Mouse (Mus musculus) hindbrain, embryonic 13.5 days (tissue): ENCODE measurements around the gene Anapc5. TPM values are rescaled to one million over a fixed set of nuclear protein-coding genes. Genes with fewer than 3 reads are reported as not detected.

Source experiments
- ATAC-seq: fragments of 200-750 bp; cut with Nextera tagmentation; 2 replicates; pipeline ENCODE4 v1.8.0; 2017; ENCODE audit warnings: moderate TSS enrichment; ENCODE audit not compliant: low FRiP score
- H3K27ac ChIP-seq: fragments of 300-500 bp; sonication (generic); 2 replicates; pipeline ENCODE4 v1.5.1; 2015; ENCODE audit warnings: inconsistent platforms, mild to moderate bottlenecking, moderate library complexity
- H3K27me3 ChIP-seq: fragments of 300-500 bp; sonication (generic); 2 replicates; pipeline ENCODE4 v1.6.1; 2015; ENCODE audit warnings: mild to moderate bottlenecking, inconsistent platforms
- H3K36me3 ChIP-seq: fragments of 300-500 bp; sonication (generic); 2 replicates; pipeline ENCODE4 v1.6.1; 2015; ENCODE audit warnings: mild to moderate bottlenecking, inconsistent platforms
- H3K4me1 ChIP-seq: fragments of 300-500 bp; sonication (generic); replicated peaks from 2 replicates; pipeline ENCODE4 v1.6.1; 2015; ENCODE audit warnings: inconsistent platforms
- H3K4me2 ChIP-seq: fragments of 300-500 bp; sonication (generic); 2 replicates; pipeline ENCODE4 v1.6.1; 2015; ENCODE audit warnings: inconsistent platforms, mild to moderate bottlenecking, moderate library complexity
- H3K4me3 ChIP-seq: fragments of 300-500 bp; sonication (generic); 2 replicates; pipeline ENCODE4 v1.5.1; 2015; ENCODE audit warnings: mild to moderate bottlenecking, inconsistent platforms
- H3K9ac ChIP-seq: fragments of 300-500 bp; sonication (generic); 2 replicates; pipeline ENCODE4 v1.6.1; 2015; ENCODE audit warnings: mild to moderate bottlenecking, inconsistent platforms
- H3K9me3 ChIP-seq: fragments of 300-500 bp; sonication (generic); 2 replicates; pipeline ENCODE4 v1.6.1; 2016; ENCODE audit warnings: inconsistent platforms
- WGBS: fragments of 180-500 bp; shearing (Covaris S2); methylation state at CpG from one replicate; pipeline ENCODE4 v1.1.7; 2015; 5-methylcytosine and 5-hydroxymethylcytosine counted together
- polyA plus RNA-seq: library from polyadenylated mRNA; unstranded; fragments of >200 nt; fragmentation: Nextera tagmentation; extraction: Ambion mirVana; gene quantifications from 2 replicates; pipeline ENCODE4 v1.2.1, GENCODE M21; 2015

Gene Anapc5
- polyA plus RNA-seq, 1 experiment from 2014 or later = 521 TPM

DNA sequence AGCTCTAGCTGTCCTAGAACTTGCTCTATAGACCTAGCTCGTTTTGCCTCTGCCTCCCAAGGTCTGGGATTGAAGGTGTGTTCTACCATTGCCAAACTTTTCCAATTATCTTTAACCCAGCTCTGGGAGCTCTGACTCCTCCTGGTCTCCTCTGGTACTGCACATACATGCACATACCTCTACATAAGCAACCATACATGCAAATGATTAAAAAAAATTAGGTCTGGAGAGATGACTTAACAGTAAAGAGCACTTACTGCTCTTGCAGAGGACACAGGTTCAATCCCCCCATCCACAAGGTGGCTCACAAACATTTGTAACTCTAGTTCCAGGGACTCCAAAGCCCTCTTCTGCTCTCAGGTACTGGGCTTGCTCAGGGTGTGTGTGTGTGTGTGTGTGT lies 2.8 kb upstream of the Anapc5 start:
- H3K36me3 ChIP-seq = no peaks in the 10 kb centered on the region
- 74% methylated on average over 1 of the region's 1 CpGs for WGBS
- H3K4me3 ChIP-seq = no peak overlapping the region
- H3K27me3 ChIP-seq = no peaks in the 10 kb centered on the region
- H3K4me1 ChIP-seq = peaks cover 13% of the 10 kb centered on the region
- H3K9me3 ChIP-seq = no peaks in the 10 kb centered on the region
- H3K9ac ChIP-seq = no peak overlapping the region
- H3K27ac ChIP-seq = no peak overlapping the region
- no peak overlapping the region for H3K4me2 ChIP-seq
- no peak for ATAC-seq

GRCm38 (mm10) chr5:122822441-122822840 lies 1.3 kb upstream of the Anapc5 start:
- peaks cover 15% of the 10 kb centered on the region for H3K36me3 ChIP-seq
- WGBS = 94% methylated on average over 4 of the region's 4 CpGs
- no peak overlapping the region for H3K4me2 ChIP-seq
- no peaks in the 10 kb centered on the region for H3K9me3 ChIP-seq
- H3K4me3 ChIP-seq = no peak overlapping the region
- H3K27me3 ChIP-seq = no peaks in the 10 kb centered on the region
- H3K9ac ChIP-seq = no peak overlapping the region
- no peak overlapping the region for H3K27ac ChIP-seq
- ATAC-seq = no peak
- H3K4me1 ChIP-seq = peaks cover 19% of the 10 kb centered on the region

DNA sequence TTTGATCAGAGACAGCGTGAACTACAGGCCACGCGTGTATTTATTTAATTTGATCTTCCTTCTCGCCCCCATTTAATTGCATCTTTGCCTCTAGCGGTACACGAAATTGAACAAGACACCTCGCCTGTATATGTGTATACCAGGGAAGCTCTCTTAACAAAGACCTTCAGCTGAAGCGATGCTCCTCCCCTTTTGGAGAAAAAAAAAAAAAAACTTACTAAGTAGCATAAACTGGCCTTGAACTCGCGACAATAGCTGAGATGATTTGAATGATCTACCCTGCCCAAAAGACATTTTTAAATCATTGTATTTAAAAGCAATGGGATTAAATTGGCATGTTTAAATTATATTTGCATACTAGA lies 366 bp upstream of the Anapc5 start:
- Histone ChIP-seq H3K4me1 (peaks cover 19% of the 10 kb centered on the region), H3K9ac (peak overlapping the region; percentile 90), H3K27ac (peak overlapping the region; percentile 97), H3K9me3 (no peaks in the 10 kb centered on the region), H3K36me3 (peaks cover 24% of the 10 kb centered on the region), H3K4me2 (peak overlapping the region; percentile 69), H3K27me3 (no peaks in the 10 kb centered on the region), H3K4me3 (peak overlapping the region; percentile 75)
- whole genome bisulfite sequencing = 1% methylated on average over 10 of the region's 10 CpGs
- peak; percentile 62 for ATAC-seq

DNA sequence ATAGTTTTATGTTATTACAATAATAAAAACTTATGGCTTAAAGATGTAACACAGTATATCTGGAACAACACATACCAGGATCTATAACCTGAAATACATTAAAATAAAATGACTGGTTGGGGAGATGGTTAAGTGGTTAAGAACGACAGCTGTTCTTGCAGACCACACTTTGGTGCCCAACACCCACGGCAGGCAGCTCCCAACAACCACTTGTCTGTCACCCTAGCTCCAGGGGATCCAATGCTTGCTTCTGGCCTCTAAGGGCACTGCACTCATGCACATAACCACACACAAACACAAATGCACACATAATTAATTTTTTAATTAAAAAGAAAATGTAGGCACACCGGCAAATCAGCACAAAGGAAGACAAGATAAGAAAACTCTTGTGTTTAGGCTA lies 8.4 kb downstream of the Anapc5 start:
- Histone ChIP-seq H3K9me3 (no peaks in the 10 kb centered on the region), H3K4me3 (no peak overlapping the region), H3K27me3 (no peaks in the 10 kb centered on the region), H3K36me3 (peaks cover 87% of the 10 kb centered on the region), H3K4me1 (no peaks in the 10 kb centered on the region), H3K9ac (no peak overlapping the region), H3K27ac (no peak overlapping the region), H3K4me2 (no peak overlapping the region)
- no peak for ATAC-seq
- 83% methylated on average over 3 of the region's 3 CpGs for WGBS

DNA sequence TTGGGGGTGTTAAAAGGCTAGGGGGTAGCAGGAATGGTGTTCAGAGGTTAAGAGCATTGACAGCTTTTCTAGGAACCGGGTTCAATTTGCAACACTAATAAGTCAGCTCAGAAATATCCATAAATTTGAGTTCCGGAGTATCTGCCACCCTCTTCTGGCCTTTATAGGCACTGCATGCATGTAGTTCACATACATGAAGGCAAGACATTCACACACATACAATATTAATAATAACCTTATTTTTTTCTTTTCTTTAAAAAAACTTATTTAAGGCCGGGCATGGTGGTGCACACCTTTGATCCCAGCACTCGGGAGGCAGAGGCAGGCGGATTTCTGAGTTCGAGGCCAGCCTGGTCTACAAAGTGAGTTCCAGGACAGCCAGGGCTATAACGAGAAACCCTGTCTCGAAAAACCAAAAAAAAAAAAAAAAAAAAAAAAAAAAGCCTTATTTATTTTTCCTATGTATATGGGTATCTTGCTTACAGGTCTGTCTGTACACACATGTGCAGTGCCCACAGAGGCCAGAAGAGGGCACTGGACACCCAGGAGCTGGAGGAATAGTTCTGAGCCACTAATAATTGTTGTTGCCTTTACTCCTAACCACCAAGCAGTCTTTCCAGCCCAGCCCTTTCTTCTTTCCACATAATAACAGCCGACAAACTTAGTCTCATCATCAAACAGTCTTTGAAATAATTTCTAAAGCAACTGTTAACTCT lies 9.6 kb downstream of the Anapc5 start:
- H3K4me2 ChIP-seq = no peak overlapping the region
- ATAC-seq = no peak
- peaks cover 88% of the 10 kb centered on the region for H3K36me3 ChIP-seq
- no peak overlapping the region for H3K27ac ChIP-seq
- no peaks in the 10 kb centered on the region for H3K9me3 ChIP-seq
- H3K4me1 ChIP-seq = no peaks in the 10 kb centered on the region
- no peak overlapping the region for H3K4me3 ChIP-seq
- no peaks in the 10 kb centered on the region for H3K27me3 ChIP-seq
- no peak overlapping the region for H3K9ac ChIP-seq
- WGBS = 94% methylated on average over 9 of the region's 9 CpGs

DNA sequence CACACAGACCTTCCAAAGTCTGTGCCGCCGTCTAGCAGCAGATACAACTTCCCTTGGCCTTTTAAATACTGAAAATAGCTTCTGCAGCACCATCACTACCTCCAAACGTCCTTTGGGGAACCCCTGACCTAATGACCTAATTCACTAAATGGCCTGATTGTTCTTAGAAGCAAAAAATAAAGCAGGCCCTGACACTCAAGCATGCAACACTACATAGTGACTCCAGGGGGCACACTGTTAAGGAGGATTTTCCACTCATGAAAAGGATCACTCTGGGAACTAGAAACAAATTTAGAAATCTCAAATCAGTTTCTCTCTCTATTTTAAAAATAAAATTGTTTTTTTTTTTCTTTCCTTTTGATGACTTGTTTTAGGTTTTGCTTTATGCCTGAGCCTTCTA lies 15.6 kb downstream of the Anapc5 start:
- Histone ChIP-seq H3K27me3 (no peaks in the 10 kb centered on the region), H3K27ac (no peak overlapping the region), H3K9ac (no peak overlapping the region), H3K4me2 (no peak overlapping the region), H3K36me3 (peaks cover 93% of the 10 kb centered on the region), H3K9me3 (no peaks in the 10 kb centered on the region), H3K4me1 (peaks cover 5% of the 10 kb centered on the region; the same call in 1 of the 2 replicates), H3K4me3 (no peak overlapping the region)
- no peak for ATAC-seq
- WGBS = 63% methylated on average over 3 of the region's 3 CpGs

DNA sequence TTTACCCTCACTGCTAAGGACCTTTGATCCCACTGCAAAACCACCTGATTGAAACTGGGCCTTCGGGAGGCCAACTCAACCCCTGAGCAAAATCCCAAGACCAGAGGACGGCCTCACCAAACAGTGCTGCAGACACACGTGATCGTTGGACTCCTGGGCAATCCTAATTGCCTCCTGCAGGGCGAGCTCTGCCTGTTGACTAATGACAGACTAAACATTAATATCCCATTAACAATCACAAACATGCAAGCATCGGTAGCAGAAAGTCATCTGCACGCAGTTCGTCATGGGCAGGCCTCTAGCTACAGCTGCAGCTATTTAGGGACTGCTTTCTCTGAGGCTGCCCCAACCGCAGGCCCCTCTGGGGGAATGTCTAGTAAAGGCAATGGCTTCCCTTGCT lies 18.4 kb downstream of the Anapc5 start:
- Histone ChIP-seq H3K9ac (no peak overlapping the region), H3K27me3 (no peaks in the 10 kb centered on the region), H3K4me2 (no peak overlapping the region), H3K27ac (0 out of 2 replicates have a peak overlapping the region, but pooled peaks have one; percentile 50), H3K4me1 (peaks cover 26% of the 10 kb centered on the region), H3K4me3 (no peak overlapping the region), H3K9me3 (no peaks in the 10 kb centered on the region), H3K36me3 (peaks cover 99% of the 10 kb centered on the region)
- 63% methylated on average over 9 of the region's 9 CpGs for WGBS
- ATAC-seq = no peak

GRCm38 (mm10) chr5:122801684-122802083 lies 19.5 kb downstream of the Anapc5 start:
- WGBS = 96% methylated on average over 8 of the region's 8 CpGs
- no peaks in the 10 kb centered on the region for H3K9me3 ChIP-seq
- H3K4me2 ChIP-seq = no peak overlapping the region
- no peak for ATAC-seq
- H3K4me3 ChIP-seq = no peak overlapping the region
- H3K4me1 ChIP-seq = peaks cover 26% of the 10 kb centered on the region
- H3K27me3 ChIP-seq = no peaks in the 10 kb centered on the region
- peaks cover 96% of the 10 kb centered on the region for H3K36me3 ChIP-seq
- no peak overlapping the region for H3K9ac ChIP-seq
- H3K27ac ChIP-seq = no peak overlapping the region

GRCm38 (mm10) chr5:122800345-122801010 lies 20.7 kb downstream of the Anapc5 start:
- no peak overlapping the region for H3K4me2 ChIP-seq
- H3K9me3 ChIP-seq = no peaks in the 10 kb centered on the region
- peaks cover 26% of the 10 kb centered on the region for H3K4me1 ChIP-seq
- 0 out of 2 replicates have a peak overlapping the region, but pooled peaks have one; percentile 79 for H3K27ac ChIP-seq
- no peak overlapping the region for H3K4me3 ChIP-seq
- no peak for ATAC-seq
- peaks cover 95% of the 10 kb centered on the region for H3K36me3 ChIP-seq
- no peaks in the 10 kb centered on the region for H3K27me3 ChIP-seq
- WGBS = 79% methylated on average over 13 of the region's 13 CpGs
- H3K9ac ChIP-seq = no peak overlapping the region

DNA sequence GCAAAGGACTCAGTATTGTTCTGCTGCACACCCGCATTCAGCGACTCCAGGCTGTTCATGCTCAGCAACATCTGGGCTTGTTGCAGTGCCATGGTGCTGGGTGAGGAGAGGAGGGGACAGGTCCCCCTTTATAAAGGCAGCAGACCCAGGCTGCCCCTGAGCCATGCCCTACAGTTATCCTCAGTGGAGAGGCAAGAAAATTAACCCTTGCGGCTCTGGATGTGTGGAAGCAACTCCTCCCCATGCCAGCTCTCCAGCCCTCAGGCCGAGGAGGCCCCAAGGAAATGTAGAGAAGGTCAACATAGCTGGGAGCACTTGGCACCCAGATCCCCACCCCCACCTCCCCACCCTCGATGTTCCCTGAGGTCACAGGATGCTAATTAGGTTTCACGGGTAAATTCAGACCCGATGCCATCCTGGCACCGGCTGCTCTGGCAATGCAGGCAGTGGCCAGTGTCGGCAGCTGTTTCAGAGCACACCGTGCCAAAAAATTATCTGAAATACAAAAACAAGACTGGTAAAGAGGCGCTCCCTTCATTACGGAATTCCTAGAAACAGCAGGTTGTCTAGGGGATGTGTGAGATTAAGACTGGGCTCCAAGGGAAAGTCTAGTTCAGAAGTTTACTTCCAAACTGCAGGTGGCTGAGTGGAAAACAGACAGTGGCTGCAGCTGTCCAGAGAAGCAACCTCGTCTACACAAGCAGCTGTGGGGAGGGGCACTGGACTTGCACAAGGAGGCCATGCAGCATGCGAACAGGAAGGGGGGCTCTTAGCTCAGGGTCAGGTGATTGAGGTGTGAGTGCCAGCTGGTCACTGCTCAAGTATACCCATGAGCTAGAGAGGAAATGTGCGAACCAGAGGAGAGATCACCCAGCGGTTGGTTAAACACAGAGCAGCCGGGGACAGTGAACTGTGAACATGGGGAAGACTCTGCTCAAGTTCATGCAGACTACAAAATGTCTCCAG lies 21.5 kb downstream of the Anapc5 start:
- WGBS = 75% methylated on average over 17 of the region's 17 CpGs
- Histone ChIP-seq H3K4me2 (0 out of 2 replicates have a peak overlapping the region, but pooled peaks have one; percentile 8), H3K27me3 (no peaks in the 10 kb centered on the region), H3K9ac (peak overlapping the region; percentile 19; the same call in 1 of the 2 replicates), H3K4me3 (no peak overlapping the region), H3K9me3 (no peaks in the 10 kb centered on the region), H3K4me1 (peaks cover 26% of the 10 kb centered on the region), H3K27ac (peak overlapping the region; percentile 79), H3K36me3 (peaks cover 94% of the 10 kb centered on the region)
- ATAC-seq = peak; percentile 52

DNA sequence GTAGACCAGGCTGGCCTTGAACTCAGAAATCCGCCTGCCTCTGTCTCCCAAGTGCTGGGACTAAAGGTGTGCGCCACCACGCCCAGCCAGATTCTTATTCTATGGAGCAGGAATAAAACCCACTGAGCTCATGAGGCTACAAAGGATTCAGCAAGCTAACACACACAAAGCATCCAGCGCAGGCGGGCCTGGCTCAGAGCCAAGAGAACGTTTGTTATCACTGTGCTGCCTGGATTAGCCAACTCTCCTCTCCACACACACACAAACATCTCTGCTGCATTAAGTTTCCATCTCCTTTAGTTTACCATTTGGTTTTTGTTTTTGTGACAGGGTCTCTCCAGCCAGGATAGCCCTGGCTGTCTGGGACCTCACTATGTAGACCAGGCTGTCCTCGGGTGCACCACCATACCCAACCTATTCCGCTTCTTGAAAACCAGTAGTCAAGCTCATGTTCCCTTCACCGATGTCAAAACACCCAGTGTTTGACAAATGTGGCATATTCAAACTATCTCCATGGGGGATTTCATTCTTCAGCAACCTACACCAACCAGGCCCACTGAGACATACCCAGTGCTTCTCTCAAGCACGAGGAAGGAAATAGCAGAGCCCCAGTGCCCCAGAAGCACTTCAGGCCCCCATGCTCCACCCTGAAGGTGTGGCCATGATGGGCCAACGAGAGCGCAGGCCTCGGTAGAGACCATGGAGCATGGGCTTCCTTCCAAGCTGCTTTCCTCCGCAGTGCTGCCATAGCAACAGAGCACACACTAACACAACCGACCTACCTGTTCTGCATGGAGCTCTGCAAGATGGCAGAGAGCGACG lies 22.4 kb downstream of the Anapc5 start:
- Histone ChIP-seq H3K9me3 (no peaks in the 10 kb centered on the region), H3K4me3 (no peak overlapping the region), H3K27ac (peak overlapping the region; percentile 79), H3K27me3 (no peaks in the 10 kb centered on the region), H3K4me2 (0 out of 2 replicates have a peak overlapping the region, but pooled peaks have one; percentile 8), H3K36me3 (peaks cover 92% of the 10 kb centered on the region), H3K4me1 (peaks cover 26% of the 10 kb centered on the region), H3K9ac (peak overlapping the region; percentile 19)
- ATAC-seq = peak; percentile 78
- 58% methylated on average over 17 of the region's 17 CpGs for WGBS
